Mouse (Mus musculus): ENCODE results near the gene Plekhm1. TPM values are rescaled to one million over a fixed set of nuclear protein-coding genes. Genes with fewer than 3 reads are reported as not detected.

Gene Plekhm1
- polyA plus RNA-seq (2015; fragmentation: Nextera tagmentation; extraction: Ambion mirVana) = 4.1 and 4.9 TPM in 2 replicates

DNA sequence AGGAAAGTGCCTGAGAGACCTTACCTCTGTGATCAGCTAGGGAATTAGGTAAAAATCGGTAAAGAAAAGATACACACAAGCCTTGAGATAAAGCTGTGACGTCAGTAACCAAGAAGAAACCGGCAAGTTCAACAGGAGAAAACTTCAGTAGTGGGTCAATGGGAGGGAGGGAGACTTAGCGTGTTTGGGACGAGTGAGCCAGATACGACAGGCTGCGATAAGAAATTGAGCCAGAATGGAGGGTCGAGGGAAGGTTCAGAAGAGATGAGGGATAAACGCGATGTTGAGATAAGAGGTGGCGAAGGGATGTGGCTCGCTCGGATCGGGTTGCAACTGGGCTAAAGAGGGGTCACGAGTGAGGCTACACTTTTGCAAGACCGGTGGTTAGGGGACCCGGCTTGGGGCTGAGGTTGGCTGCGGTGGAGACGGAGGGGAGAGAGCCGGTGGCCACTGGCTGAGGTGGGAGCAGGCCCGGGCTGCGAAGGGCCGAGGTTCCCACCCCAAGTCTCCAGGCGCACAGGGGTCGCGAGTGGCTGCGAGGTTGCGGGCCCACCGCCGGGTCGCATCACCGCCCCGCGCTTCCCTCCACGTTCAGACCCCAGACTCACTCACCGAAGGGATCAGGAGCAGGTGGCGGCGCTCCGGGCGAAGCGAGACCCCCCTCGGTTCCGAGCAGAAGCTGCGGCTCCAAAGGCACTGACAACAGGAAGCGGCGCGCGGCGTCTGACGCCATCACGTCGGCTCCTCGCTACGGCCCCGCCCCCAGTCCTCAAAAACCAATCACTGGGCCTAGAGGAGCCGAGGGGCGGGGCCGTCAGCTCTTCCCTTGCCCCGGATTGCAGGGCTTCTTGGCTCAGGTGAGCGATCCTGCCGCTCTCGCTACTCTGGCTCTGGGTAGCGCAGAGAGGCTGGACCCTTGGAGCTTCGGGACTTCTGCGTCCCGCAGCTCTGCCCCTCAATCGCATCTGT is at the start of gene Plekhm1:
Plekhm1 (minus strand) TSS at position 707 of the 969 bp plus-strand sequence.

DNA sequence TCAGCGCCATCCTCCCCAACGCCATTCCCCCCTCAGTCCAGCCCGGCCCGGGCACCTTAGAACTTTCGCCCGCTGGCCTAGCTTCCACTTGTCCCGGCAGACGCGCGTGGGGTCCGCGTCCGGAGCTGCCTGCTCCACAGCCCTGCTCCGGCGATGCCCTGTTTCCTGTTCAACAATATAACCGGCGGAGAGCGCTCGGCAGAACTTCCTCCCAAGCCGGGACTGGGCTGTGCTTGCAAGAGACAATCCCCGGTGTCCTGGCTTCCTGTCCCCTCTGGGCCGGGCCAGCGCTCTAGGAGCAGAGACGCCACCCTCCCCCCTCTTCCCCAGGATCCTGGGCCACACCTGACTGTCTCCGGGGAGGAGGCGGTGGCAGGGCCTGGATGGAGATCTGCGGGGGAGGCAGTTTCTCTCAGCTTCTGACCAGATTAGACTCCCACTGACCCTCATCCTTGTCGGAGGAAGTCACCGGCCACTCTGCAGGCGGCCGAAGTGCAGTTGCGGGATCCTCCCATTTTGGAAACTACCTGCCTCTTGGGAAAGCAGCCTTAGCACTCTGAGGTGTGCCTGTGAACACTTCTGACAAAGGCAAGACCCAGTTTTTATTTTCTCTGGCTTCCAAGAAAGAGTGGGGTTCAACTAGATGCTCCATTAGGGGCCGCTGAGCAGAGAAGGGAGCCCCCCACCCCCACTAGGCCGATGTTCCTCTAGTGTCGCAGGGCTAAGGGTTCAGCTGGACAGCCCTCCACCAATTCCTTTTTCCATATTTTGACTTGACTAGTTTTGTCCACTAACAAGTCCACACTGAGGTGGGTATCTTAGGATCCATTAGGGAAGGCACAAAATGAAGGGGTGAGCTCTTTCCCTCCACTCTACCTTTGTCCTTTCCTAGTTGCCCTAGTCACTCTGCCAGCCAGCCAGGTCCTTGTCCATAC is 49.0 kb downstream of the Plekhm1 start, which contains the start of gene Arhgap27:
Arhgap27 (minus strand) TSS at position 479 of the 935 bp plus-strand sequence.

Other genes with a start within 250 kb of the Plekhm1 start
- 3.0 and 3.9 TPM in 2 replicates for gene Fmnl1, start 241.6 kb downstream of the Plekhm1 start, polyA plus RNA-seq (2015; fragmentation: Nextera tagmentation; extraction: Ambion mirVana)
- gene 1700023F06Rik, start 204.1 kb downstream of the Plekhm1 start, polyA plus RNA-seq (2015; fragmentation: Nextera tagmentation; extraction: Ambion mirVana) = 0.36 and 0.47 TPM in 2 replicates
- not detected in 2 replicates for gene Spata32, start 194.3 kb downstream of the Plekhm1 start, polyA plus RNA-seq (2015; fragmentation: Nextera tagmentation; extraction: Ambion mirVana)
- 2.4 and 2.6 TPM in 2 replicates for gene Map3k14, start 145.2 kb downstream of the Plekhm1 start, polyA plus RNA-seq (2015; fragmentation: Nextera tagmentation; extraction: Ambion mirVana)
- gene Arhgap27, start 49.0 kb downstream of the Plekhm1 start, polyA plus RNA-seq (2015; fragmentation: Nextera tagmentation; extraction: Ambion mirVana) = 4.6 and 6.3 TPM in 2 replicates
- gene Lrrc37a, start 91.9 kb upstream of the Plekhm1 start, polyA plus RNA-seq (2015; fragmentation: Nextera tagmentation; extraction: Ambion mirVana) = not detected in 2 replicates
- gene Gm884, start 208.5 kb upstream of the Plekhm1 start, polyA plus RNA-seq (2015; fragmentation: Nextera tagmentation; extraction: Ambion mirVana) = not detected in 2 replicates
- gene Lyzl6, start 226.2 kb upstream of the Plekhm1 start, polyA plus RNA-seq (2015; fragmentation: Nextera tagmentation; extraction: Ambion mirVana) = not detected in 2 replicates
- gene Rprml, start 236.9 kb upstream of the Plekhm1 start, polyA plus RNA-seq (2015; fragmentation: Nextera tagmentation; extraction: Ambion mirVana) = 0.25 TPM in 1 of 2 replicates, not detected in the other

All from adrenal gland, postnatal 0 days (tissue).